Mouse (Mus musculus): ENCODE measurements around the gene Rab11fip4.

The Rab11fip4 gene

GRCm38 (mm10) chr11:79736232-79737006 lies 145.4 kb downstream of the Rab11fip4 start:
- in situ Hi-C loops (cut with MboI, MseI), result no loop called here

DNA sequence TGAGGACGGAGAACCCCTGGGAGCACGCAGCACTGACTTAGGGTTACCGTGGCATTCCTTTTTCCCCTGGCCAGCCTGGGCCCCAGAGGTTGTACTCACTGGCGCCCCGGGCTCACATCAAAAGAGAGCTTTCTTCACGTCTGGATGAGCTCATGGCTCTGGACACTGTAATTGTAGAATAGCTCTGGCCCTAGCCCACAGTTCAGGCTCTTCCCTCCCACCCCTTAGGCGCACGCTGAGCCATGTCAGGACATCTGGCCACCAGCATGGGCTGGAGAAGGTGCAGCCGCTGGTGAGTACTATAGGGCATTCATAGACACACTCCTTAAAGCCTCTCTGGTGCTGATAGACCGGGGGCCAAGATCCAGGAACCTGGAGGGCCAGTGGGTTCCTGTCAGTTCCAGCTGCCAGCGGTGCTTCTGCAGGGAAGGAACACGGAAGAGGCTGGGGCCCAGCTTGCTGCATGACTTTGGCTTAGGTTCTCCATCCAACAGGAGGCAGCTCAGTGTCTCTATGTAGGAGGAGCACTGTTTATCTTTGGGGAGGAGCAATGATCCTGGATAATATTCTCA lies 146.2 kb downstream of the Rab11fip4 start:
- in situ Hi-C loops (cut with MboI, MseI), result no loop called here

- in situ Hi-C loops (cut with MboI, MseI), result no loop called here
Observed at GRCm38 (mm10) chr11:79737865-79738502, 147.0 kb downstream of the Rab11fip4 start.

GRCm38 (mm10) chr11:79738725-79739558 lies 147.9 kb downstream of the Rab11fip4 start:
- in situ Hi-C loops (cut with MboI, MseI), result no loop called here

DNA sequence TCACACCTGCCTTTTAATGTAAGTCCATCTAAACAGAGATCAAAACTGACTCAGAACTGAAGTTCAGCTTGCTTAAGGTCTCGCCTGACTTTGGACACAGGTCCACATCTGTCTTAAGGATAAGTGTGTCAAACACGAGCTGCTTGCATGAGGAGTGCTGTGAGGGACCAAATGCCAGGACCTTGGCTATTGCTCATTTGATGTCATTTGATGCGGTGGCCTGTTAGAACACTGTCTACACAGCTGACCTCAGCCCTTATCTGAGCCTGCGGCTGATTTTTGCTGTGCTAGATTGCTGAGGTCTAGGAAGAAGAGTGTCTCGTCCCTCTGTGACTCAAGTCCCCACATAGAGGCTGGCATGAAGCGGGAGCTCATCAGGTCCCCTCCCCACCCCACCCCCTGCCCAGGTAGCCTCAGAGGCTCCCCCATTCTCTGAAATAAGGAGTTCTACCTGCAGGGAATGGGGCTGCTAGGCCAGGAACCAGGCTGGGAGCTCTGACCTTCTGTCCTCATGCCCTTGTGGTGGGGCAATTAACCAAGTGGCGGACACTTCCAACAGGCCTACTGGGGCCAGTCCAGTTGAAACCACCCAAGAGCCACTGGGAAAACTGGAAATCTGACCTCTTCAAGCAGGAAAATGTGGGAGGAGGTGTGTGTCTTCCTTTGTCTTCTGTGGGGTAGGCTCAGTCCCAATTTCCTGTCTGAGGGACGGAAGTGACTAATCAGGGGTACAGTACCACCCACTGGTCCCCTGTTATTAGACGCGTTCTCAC lies 149.9 kb downstream of the Rab11fip4 start:
- in situ Hi-C loops (cut with MboI, MseI), result no loop called here

GRCm38 (mm10) chr11:79746552-79747102 lies 155.6 kb downstream of the Rab11fip4 start:
- in situ Hi-C loops (cut with MboI, MseI), result no loop called here

Measured in T-helper 1 cell (primary cell).